Mouse (Mus musculus): ENCODE data around the gene Pced1b.

GRCm38 (mm10) chr15:97342945-97343344 lies 96.0 kb downstream of the Pced1b start:
- TF ChIP-seq GATA2 (IDR thresholded peaks at IDR 0.05; ENCODE audit: borderline replicate concordance, low read depth, low read length) (no peak), CTCF (IDR thresholded peaks at IDR 0.05; ENCODE audit: low read depth, low read length) (no peak)

Measured in G1E (cell line).